Mouse (Mus musculus) ES-Bruce4 (cell line): ENCODE measurements around the gene Stum.

Experiments
- CTCF ChIP-seq: IDR thresholded peaks from one replicate; pipeline ENCODE4 v1.8.1; 2011; ENCODE audit warnings: low read depth, low read length
- EP300 ChIP-seq: IDR thresholded peaks from 2 replicates; pipeline ENCODE4 v1.6.1; 2011; ENCODE audit warnings: low read depth, low read length; ENCODE audit not compliant: insufficient read depth
- POLR2A ChIP-seq: IDR thresholded peaks from one replicate; pipeline ENCODE4 v1.8.1; 2011; ENCODE audit warnings: low read length; ENCODE audit not compliant: insufficient read depth

DNA sequence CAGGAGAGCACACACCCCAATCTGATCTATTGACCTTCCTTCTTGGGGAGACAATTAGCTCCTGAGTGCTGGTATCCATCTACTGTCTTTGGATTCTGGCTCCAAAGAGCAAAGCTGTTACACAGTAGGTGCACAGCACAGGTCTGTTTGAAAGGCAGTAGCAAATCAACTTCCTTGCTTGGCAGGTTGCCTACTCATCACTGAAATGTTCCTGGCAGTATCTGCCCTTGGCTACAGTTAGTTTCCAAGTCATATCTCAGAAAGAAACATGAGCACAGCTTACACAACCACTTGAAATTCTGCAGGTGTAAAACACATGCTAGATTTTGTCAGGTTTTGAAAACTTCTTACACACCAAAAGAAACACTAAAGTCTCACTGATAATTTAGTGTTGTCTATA is 9.7 kb downstream of the Stum start:
- TF ChIP-seq EP300 (no peak), CTCF (no peak), POLR2A (no peak)
